Mouse (Mus musculus) frontal cortex, adult (tissue): Measurements from ENCODE around the gene Shisa9.
"Not testable (repeated sequence)": the region's sequence is repeated elsewhere in the genome, so short reads cannot be mapped to it uniquely, and the experiment has no call there.

Experiments used
- ATAC-seq: cut with Nextera tagmentation; 2 replicates; pipeline ENCODE4 v1.9.2; 2017; ENCODE audit warnings: mild to moderate bottlenecking, moderate library complexity, mixed read lengths; ENCODE audit not compliant: low TSS enrichment

Shisa9 gene

DNA sequence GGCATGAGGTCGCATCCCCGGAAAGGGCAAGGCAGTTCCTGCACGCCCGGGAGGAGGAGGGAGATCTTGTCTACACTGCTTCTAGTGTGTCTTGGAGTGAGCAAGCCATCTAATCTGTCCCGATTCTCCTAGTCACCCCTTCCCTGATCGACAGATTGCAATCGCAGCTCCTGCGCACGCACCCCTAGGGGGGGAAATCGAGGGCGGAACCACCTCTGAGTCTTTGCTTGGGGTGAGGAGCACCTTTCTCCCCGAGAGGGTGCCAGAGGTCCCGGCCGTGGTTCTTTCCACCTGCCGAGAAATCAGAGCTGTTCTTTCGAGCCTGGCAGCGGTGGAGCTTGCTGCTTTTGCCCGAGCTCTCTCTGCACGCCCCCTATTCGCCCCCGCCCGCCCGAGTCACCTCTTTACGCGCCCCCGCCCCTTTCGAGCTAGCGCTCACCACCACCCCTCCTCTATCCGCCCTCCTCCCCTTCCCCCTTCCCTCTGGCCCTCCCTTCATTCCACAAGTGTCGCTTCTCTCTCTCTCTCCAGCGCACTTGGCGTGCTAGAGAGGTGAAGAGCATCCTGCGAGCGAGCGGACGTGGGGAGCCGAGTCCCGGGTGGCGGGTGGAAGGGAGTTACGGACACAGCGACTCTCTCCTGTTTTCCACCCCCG, at the start of gene Shisa9:
Gene Shisa9, plus strand, starts transcription at position 498 of the 655 bp plus-strand sequence.
- peak; percentile 24; the same call in 1 of the 2 replicates for ATAC-seq

DNA sequence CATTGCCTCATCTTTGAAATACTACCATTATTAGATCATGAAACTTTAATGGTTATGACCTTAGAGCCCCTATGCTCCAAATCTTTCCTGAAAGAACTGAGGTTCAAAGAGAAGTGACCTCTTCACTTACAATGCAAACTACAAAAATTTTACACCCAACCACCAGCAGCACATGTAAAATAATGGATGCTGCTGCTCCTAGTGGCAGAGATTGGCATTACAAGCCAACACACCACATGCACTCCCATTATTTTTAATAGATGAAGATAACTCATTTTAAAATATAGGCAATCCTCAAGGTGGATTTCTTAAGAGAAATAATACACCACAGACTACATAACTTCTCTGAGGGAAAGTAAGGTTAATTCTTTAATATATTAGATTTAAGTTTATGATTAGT, 43.4 kb upstream of the Shisa9 start:
- no peak for ATAC-seq

DNA sequence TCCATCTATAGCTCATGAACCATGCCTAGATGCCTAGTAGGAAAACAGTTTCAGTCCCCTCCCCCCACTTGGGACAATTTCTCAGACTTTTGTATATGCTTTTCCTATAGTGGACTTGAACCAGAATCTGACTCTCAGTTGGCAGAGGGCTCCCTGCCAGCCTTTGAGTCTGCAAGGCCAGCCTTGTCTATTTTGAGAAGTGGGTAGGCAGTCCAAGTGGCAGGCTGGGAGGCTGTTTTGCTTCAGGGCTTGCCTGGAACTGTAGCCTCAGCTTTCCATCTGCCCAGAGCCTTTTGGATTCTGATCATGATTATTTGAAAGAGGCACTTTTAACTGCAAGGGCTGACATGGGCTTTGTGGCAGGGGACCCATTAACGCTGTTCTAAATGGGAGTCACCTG, 23.2 kb upstream of the Shisa9 start:
- ATAC-seq, result peak; percentile 95

DNA sequence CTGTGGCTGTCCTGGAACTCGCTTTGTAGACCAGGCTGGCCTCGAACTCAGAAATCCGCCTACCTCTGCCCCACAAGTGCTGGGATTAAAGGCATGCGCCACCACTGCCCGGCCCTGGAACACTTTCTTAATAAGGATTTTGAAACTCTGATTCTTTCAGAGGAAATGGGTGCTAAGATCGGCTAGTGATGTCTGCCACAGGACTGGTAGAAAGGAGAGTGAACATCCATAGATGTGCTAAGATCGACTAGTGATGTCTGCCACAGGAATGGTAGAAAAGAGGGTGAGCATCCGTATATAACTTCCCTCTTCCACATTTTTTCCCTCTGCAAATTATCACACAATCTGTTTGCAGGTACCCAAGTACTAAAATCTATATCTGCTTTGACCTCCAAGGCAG, 17.9 kb upstream of the Shisa9 start:
- ATAC-seq, result no peak

DNA sequence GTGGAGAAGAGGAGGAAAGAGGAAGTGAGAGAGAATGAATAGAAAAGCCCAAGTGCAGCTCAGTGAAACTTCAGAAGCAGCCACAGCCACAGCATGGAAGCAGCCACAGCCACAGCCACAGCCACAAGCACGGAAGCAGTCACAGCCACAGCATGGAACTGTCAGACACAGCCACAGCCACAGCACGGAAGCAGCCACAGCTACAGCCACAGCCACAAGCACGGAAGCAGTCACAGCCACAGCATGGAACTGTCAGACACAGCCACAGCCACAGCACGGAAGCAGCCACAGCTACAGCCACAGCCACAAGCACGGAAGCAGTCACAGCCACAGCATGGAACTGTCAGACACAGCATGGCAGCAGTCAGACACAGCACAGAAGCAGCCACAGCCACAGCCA, 17.1 kb upstream of the Shisa9 start:
- not testable (repeated sequence) for ATAC-seq

DNA sequence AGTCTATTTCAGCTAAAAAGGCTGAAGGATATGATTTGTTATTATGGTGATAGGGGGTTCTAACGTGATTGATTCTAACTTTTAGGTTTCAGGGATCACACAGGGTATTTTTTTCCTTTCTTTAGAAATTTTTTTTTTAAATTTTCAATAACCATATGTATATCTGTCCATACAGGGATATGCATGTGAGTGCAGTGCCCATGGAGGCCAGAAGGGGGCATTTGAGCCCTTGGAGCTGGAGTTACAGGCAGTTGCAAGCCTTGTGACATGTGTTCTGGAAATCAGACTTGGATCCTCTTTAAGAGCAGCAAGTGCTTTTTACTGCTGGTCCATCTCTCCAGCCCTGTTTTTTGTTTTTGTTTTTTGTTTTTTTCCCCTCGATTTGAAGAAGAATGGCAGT, 16.3 kb upstream of the Shisa9 start:
- no peak for ATAC-seq

DNA sequence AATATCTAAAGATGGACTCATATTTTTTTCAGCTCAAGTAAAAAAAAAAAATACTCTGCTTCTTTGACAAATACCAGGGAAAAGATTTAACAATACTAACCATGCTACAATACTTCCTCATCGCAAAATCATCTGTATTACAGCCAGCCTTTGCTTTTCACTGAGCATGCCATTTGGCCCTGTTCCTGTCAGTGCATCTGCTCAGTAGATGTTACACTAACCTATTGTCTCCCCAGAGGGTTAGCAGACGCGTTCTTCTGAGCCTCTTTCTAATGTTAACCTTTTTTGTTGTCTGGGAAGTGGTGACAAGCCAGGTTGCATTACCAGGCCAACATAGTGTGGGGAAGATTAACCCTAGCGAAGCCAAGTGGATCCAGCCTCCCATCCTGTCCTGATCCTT, 10.2 kb upstream of the Shisa9 start:
- ATAC-seq, result no peak

DNA sequence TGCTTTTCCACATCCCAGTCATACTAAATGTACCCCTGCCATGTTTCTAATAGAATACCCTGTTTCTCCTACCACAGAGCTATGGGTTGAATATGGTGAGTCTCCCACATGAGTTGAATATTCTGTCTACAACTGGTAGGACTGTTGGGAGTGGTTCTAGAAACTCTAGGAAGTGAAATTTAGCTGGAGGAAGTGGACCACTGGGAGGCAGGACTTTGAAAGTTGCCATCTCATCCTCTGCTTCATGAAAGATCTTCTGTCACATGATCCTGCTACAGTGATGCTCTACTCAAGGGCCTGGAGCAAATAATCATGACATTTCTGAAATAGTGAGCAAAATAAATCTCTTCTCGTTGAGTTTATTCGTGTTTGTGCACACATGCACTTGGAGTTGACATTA, 7.2 kb upstream of the Shisa9 start:
- no peak for ATAC-seq

- peak; percentile 72 for ATAC-seq
Measured at GRCm38 (mm10) chr16:11980764-11981163, 3.1 kb upstream of the Shisa9 start.

GRCm38 (mm10) chr16:11983106-11983615, 752 bp upstream of the Shisa9 start:
- ATAC-seq, result peak; percentile 46

DNA sequence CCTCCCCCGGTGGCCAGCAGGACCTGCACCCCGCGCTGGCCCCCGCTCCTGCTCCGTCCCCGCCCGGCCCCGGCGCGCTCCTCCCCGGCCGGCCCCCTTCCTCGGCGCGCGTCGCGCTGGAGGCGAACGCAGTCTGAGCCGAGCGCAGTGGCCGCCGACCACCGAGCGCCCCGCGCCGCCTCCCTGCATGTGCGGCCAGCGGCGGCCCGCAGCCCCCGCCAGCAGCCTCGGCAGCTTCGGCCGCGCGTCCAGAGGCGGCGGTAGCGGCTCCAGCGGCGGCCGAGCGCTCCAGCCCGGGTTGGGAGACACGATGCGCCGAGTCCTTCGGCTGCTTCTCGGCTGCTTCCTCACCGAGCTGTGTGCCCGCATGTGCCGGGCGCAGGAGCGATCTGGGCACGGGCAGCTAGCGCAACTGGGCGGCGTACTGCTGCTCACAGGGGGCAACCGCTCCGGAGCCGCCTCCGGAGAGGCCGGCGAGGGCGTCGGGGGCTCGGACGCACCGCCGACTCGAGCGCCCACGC, 418 bp downstream of the Shisa9 start:
- peak; percentile 14; the same call in 1 of the 2 replicates for ATAC-seq

DNA sequence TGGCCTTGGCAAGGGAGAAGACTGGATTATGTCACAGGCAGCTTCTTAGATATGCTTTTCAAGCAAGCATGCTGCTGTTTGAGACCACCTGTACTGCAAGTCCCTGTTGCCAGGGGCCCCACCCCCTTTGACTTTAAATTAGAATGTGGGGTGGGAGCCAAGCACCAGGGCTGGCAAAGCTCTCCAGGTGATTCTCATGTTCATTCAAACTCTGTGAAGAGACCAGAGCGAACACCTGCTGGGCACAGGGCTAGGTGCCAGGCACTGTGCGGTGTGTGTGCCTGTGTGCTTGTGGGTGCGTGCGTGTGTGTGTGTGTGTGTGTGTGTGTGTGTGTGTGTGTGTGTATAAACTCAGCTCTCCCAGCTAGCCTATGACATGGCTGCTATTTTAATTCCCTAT, 3.1 kb downstream of the Shisa9 start:
- no peak for ATAC-seq

GRCm38 (mm10) chr16:12005177-12005576, 21.3 kb downstream of the Shisa9 start:
- no peak for ATAC-seq

DNA sequence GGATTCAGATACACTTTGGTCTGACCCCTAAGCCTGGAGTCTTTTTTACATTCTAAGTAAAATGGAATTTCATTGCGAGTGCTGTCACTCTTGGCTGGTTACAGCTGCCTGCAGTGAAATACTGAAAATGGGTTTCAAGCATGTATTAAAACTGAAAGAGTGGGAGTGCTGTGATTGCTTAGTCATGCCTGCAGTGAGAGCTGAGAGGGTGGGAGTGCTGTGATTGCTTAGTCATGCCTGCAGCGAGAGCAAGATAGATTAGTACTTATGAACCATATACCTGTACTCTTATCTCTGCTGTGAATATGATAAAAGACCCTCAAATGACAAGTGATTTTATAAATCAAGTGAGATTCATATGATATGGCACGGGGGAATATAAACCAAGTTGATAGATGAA, 26.2 kb downstream of the Shisa9 start:
- ATAC-seq, result no peak

- no peak for ATAC-seq
Measured at GRCm38 (mm10) chr16:12012747-12013146, 28.8 kb downstream of the Shisa9 start.

GRCm38 (mm10) chr16:12014523-12014922, 30.6 kb downstream of the Shisa9 start:
- peak; percentile 94 for ATAC-seq

GRCm38 (mm10) chr16:12017921-12018618, 34.2 kb downstream of the Shisa9 start:
- no peak for ATAC-seq

DNA sequence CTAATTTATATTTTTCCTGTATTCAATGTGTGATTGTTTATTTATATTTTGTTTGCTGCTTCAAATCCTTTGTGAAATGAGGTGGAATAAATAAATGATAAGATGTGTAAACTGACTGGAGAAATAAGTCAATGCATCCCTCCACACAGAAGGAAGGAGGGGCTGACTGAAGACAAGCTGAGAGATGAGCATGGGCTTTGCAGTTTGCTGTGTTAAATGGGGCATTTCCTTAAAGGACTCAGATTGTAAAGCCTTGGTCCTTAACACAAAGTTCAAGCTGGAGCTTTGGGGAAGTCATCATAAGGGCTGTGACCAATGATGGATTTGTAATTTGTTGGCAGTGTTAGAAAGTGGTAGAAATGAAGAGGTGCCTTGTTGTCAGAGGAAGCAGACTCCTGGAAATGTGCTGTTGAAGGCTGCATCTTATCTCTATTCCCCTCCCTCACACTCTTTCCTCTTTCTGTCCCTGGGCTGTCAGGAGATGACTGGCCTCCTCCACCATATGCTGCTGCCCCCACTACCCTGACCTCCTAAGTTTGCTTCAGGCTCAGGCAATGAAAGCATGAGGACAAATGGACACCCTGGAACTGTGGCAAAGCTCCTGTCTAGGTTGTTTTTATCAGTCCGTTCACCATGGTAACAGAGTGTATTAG, 36.3 kb downstream of the Shisa9 start:
- no peak; the same call in 1 of the 2 replicates for ATAC-seq

GRCm38 (mm10) chr16:12032441-12032840, 48.5 kb downstream of the Shisa9 start:
- ATAC-seq, result no peak

DNA sequence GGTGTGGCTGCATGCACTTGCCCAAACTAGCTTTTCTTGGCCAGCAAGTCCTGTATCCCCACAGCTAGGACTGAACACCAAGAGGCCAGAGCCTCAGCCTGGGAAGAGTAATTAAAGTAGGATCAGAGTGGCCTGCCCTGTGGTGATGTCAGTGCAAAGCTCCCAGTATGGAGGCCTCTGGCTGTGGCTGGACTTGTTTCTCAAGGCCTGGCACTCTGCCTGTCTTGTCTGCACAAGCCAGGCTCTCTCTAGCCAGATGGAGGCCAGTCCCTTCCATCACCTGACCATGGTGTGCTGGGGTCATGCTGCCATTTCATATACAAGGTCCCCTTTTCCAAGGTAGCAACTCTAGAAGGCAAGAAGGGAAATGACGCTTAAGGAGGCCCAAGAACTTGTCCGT, 51.0 kb downstream of the Shisa9 start:
- no peak for ATAC-seq

DNA sequence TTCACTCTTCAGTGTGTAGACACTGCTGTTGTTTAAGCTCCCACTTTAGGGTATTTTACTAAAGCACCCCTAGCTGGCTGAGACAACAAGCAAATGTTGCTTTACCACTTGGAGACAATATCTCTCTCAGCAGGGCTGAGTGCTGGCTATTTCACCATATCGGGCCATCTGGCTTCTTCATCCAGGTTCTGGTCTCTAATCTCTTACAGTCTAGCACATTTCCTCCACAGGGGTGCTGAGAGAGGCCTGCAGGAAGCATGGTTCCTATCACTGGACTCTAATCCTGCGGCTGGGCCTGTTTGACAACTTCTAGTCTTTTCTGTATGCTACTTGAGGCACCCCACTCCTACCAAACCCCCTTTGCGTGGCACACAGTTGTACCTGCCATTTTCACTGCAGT, 51.7 kb downstream of the Shisa9 start:
- ATAC-seq, result no peak

- no peak for ATAC-seq
Measured at GRCm38 (mm10) chr16:12040935-12041334, 57.0 kb downstream of the Shisa9 start.

GRCm38 (mm10) chr16:12052051-12052450, 68.1 kb downstream of the Shisa9 start:
- no peak for ATAC-seq
